Mouse (Mus musculus) liver, postnatal 0 days (tissue): Measurements from ENCODE around the gene Zfp553.

Experiments used
- CTCF ChIP-seq: sonication (generic); IDR thresholded peaks from 2 replicates; pipeline ENCODE4 v1.5.1; 2016; ENCODE audit warnings: antibody characterized with exemption, low read depth
- EP300 ChIP-seq: IDR thresholded peaks from 2 replicates; pipeline ENCODE4 v1.6.1; 2016; ENCODE audit warnings: antibody characterized with exemption, low read depth, mild to moderate bottlenecking

DNA sequence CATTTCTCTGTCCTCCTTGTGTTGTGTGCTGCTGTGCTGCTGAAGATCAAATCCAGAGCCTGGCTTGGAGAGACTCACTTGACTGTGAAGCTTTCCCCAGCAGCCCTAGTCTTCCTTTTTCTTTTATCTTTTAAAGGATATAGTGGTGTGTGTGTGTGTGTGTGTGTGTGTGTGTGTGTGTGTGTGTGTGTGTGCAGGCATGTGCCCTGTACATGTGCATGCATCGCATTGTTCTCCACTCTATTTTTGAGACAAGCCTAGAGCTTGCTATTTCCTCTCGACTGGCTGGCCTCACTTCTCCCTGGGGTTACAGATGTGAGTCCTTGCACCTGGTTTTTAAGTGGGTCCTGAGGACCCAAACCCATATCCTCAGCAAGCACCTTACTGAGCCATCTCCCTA, 49.3 kb downstream of the Zfp553 start:
- TF ChIP-seq CTCF, result no peak
- no peak for TF ChIP-seq EP300
